Mouse (Mus musculus): ENCODE results near the gene Eef1a2.

- TF ChIP-seq ZNF384 (IDR thresholded peaks at IDR 0.05; ENCODE audit: low read depth, low read length): no peak
- no peak for TF ChIP-seq ZC3H11A (IDR thresholded peaks at IDR 0.05; ENCODE audit: low read depth, low read length)
- TF ChIP-seq USF1 (IDR thresholded peaks at IDR 0.05; ENCODE audit: low read depth, low read length): no peak
- TF ChIP-seq MXI1 (IDR thresholded peaks at IDR 0.05; ENCODE audit: low read depth, low read length): no peak
- no peak for TF ChIP-seq MYC (IDR thresholded peaks at IDR 0.05; ENCODE audit: low read depth, low read length)
- TF ChIP-seq HCFC1 (IDR thresholded peaks at IDR 0.05; ENCODE audit: low read depth, low read length): no peak
Measured at GRCm38 (mm10) chr2:181101626-181102025, 55.2 kb downstream of the Eef1a2 start.

All from CH12.LX (cell line).